ENCODE assay signal across 22 mouse cellular contexts in the genomic region with DNA sequence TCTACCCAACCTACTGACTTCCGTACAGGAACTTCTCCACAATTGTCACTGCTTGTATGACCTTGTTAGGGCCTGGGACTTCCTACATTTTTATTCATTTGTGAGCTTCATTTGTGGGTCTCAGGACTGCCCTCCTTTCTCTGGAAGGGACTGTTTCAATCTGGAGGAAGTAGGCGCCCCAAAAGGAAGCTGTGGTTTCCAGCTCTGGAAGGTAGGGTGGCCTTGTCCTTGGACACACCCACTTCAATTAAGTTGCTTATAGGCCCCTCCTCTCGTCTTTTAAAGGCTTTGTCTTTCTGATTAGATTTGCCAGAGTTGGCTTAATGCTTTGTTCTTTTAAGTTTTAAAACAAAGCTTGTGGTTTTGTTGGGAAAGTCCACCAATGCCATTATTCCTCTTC.
"Had no signal": no experiment of that assay in that cellular context is flagged by ENCODE, and none has a peak within 500 bp of the region (broad histone marks: within the 10 kb centered on the region; RNA-seq: fewer than 3 reads in every experiment).

No protein-coding gene starts in this region.

- H3K4me3 ChIP-seq: layer of hippocampus, adult 2 months; limb, embryonic 10.5 days; limb, embryonic 13.5 days; liver, embryonic 13.5 days; megakaryocyte, embryonic 14.5 days; midbrain, embryonic 10.5 days; midbrain, embryonic 13.5 days; myocyte; neural tube, embryonic 13.5 days; stomach, embryonic 15.5 days had no signal

- H3K27ac ChIP-seq: kidney, postnatal 0 days; layer of hippocampus, adult 2 months; limb, embryonic 10.5 days; limb, embryonic 13.5 days; liver, embryonic 13.5 days; macrophage; midbrain, embryonic 10.5 days; midbrain, embryonic 13.5 days; neural tube, embryonic 13.5 days; stomach, embryonic 15.5 days had no signal

- H3K4me1 ChIP-seq: limb, embryonic 10.5 days; limb, embryonic 13.5 days; liver, embryonic 13.5 days; megakaryocyte, embryonic 14.5 days; midbrain, embryonic 10.5 days; midbrain, embryonic 13.5 days; neural tube, embryonic 13.5 days; stomach, embryonic 15.5 days had no signal

- DNase-seq: kidney, postnatal 25 days; layer of hippocampus, adult 9-11 months; liver; liver, embryonic 13.5 days; lung, embryonic 14.5 days; retina, postnatal 1 day; right cerebral cortex, postnatal 25 days; spleen, adult 18-20 months; thymus, postnatal 25 days had no signal

- H3K9me3 ChIP-seq: limb, embryonic 10.5 days; liver, embryonic 13.5 days; midbrain, embryonic 10.5 days; midbrain, embryonic 13.5 days; stomach, embryonic 15.5 days had no signal

- H3K36me3 ChIP-seq: limb, embryonic 10.5 days; limb, embryonic 13.5 days; liver, embryonic 13.5 days; midbrain, embryonic 10.5 days; midbrain, embryonic 13.5 days; neural tube, embryonic 13.5 days; stomach, embryonic 15.5 days had no signal

- ATAC-seq: lung, postnatal 0 days; midbrain, embryonic 13.5 days; midbrain, embryonic 16.5 days had no signal

- H3K27me3 ChIP-seq: limb, embryonic 13.5 days; liver, embryonic 13.5 days; megakaryocyte, embryonic 14.5 days; midbrain, embryonic 13.5 days; neural tube, embryonic 13.5 days; stomach, embryonic 15.5 days had no signal

- H3K9ac ChIP-seq: limb, embryonic 13.5 days; liver, embryonic 13.5 days; lung, embryonic 14.5 days; midbrain, embryonic 13.5 days; neural tube, embryonic 13.5 days; stomach, embryonic 15.5 days had no signal

- H3K4me2 ChIP-seq: limb, embryonic 13.5 days; liver, embryonic 13.5 days; lung, embryonic 14.5 days; midbrain, embryonic 13.5 days; neural tube, embryonic 13.5 days; stomach, embryonic 15.5 days had no signal
